In the genomic region with DNA sequence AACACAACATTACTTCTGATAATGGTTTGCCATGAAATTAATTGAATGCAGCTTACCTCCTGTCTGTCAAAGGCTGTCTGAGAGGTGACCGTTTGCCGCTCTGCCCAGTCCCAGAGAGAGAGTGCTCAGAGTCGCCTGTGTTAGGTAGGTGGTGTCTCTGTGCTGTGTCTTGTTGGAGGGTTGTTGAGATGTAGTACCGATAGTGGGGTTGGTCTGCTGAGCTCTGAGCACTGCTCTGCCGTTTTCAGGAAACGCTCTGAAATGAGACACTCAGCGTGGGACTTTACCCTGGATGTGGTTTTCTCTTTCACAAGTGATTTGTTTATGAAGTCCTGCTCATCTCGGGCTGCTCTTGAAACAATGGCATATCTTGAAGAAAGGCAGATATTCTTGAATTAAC, we compare ENCODE assay signal across 17 mouse cellular contexts. TPM values are rescaled to one million over a fixed set of nuclear protein-coding genes. Genes with fewer than 3 reads are reported as not detected.
A peak's percentile ranks its signal among the peaks of the same experiment; 100 is the strongest.
DNase-seq lines count a peak whose midpoint lies in the region; ATAC-seq and TF ChIP-seq lines count a peak whose summit lies in the region.
"Had no signal": no experiment of that assay in that cellular context is flagged by ENCODE, and none has a peak within 500 bp of the region (broad histone marks: within the 10 kb centered on the region; RNA-seq: fewer than 3 reads in every experiment).

A gene (minus strand): TSS at position 161 of the 400 bp plus-strand sequence.

- no peak for TF ChIP-seq EP300 in liver, postnatal 0 days (IDR thresholded peaks at IDR 0.05; ENCODE audit: low read depth)

- H3K36me3 ChIP-seq in liver, postnatal 0 days (replicated peaks; ENCODE audit: insufficient read depth, low read length), result peaks cover 21% of the 10 kb centered on the region

- 40% methylated on average over 8 of the region's 8 CpGs for WGBS in liver, postnatal 0 days (ENCODE audit: insufficient replicate concordance)

- no peak for TF ChIP-seq CTCF in liver, postnatal 0 days (IDR thresholded peaks at IDR 0.05; ENCODE audit: low read depth)

- H3K9me3 ChIP-seq in liver, postnatal 0 days (ENCODE audit: low read length), result no peaks in the 10 kb centered on the region
- H3K9me3 ChIP-seq: embryonic facial prominence, embryonic 10.5 days; hindbrain, embryonic 13.5 days had no signal

- no peak for ATAC-seq in liver, postnatal 0 days
- peak; percentile 74 for ATAC-seq in monocyte, adult 5-6 weeks (replicated peaks; ENCODE audit: insufficient number of reproducible peaks, low FRiP score, low TSS enrichment, poor library complexity, severe bottlenecking)
- ATAC-seq: Patski had no signal

- 0 out of 2 replicates have a peak, but pooled peaks cover 2% of the 10 kb centered on the region for H3K4me1 ChIP-seq in liver, postnatal 0 days (ENCODE audit: insufficient read depth)
- no peaks in the 10 kb centered on the region; the same call in 1 of the 2 replicates for H3K4me1 ChIP-seq in brown adipose tissue, adult 24 weeks (ENCODE audit: control insufficient read depth, insufficient read depth, insufficient read length, low read length)
- H3K4me1 ChIP-seq: embryonic facial prominence, embryonic 10.5 days had no signal

- 0 out of 2 replicates have a peak within 1 kb of the TSS, but pooled peaks have one; percentile 6 for H3K4me2 ChIP-seq in liver, postnatal 0 days (ENCODE audit: low read depth, low read length)
- H3K4me2 ChIP-seq: heart, embryonic 11.5 days; hindbrain, embryonic 13.5 days had no signal

- no peak within 1 kb of the TSS for H3K4me3 ChIP-seq in liver, postnatal 0 days (ENCODE audit: low read depth, low read length)
- H3K4me3 ChIP-seq in brown adipose tissue, adult 24 weeks (ENCODE audit: insufficient read depth, low read depth, low read length), result 0 out of 2 replicates have a peak within 1 kb of the TSS, but pooled peaks have one; percentile 14
- H3K4me3 ChIP-seq: embryonic facial prominence, embryonic 10.5 days; hindbrain, embryonic 13.5 days had no signal

- no peak for DNase-seq in liver, postnatal 0 days
- no peak for DNase-seq in liver
- peak; percentile 67 for DNase-seq in thymus, postnatal 14 days
- no peak for DNase-seq in yolk sac, embryonic 10.5 days (ENCODE audit: low spot score)
- no peak for DNase-seq in kidney, adult 8-10 months
- no peak for DNase-seq in retina, postnatal 1 day
- DNase-seq: adrenal gland, postnatal 25 days; cerebellum, adult 18-20 months; layer of hippocampus, postnatal 36 days had no signal

- no peak within 1 kb of the TSS for H3K9ac ChIP-seq in liver, postnatal 0 days (replicated peaks)
- H3K9ac ChIP-seq: hindbrain, embryonic 13.5 days had no signal

- peak within 1 kb of the TSS; percentile 74 for H3K27ac ChIP-seq in liver, postnatal 0 days (ENCODE audit: low read depth)
- peak within 1 kb of the TSS; percentile 25; the same call in 1 of the 2 replicates for H3K27ac ChIP-seq in brown adipose tissue, adult 24 weeks (replicated peaks; ENCODE audit: low read depth, low read length)
- H3K27ac ChIP-seq: embryonic facial prominence, embryonic 10.5 days; hindbrain, embryonic 13.5 days; kidney, postnatal 0 days had no signal

- no peaks in the 10 kb centered on the region for H3K27me3 ChIP-seq in liver, postnatal 0 days (ENCODE audit: insufficient read depth, low read length)
- H3K27me3 ChIP-seq: hindbrain, embryonic 13.5 days; Patski had no signal

RNA-seq across cellular contexts. Expression of the gene that starts here (rescaled TPM):
- 0.78 and 0.81 TPM in 2 replicates for polyA plus RNA-seq in liver, postnatal 0 days (2015; fragmentation: Nextera tagmentation; extraction: Ambion mirVana)
- not detected in 2 replicates for polyA plus RNA-seq in brown adipose tissue, adult 24 weeks (2012; ENCODE audit: insufficient read depth, insufficient read length, missing spikeins)
- 31.4 to 45.9 TPM (median 34.6 TPM) in 3 replicates for total RNA-seq in monocyte, adult 5-6 weeks (2017)
- total RNA-seq: layer of hippocampus, postnatal 36 days had no signal
- polyA plus RNA-seq: limb, embryonic 14.5 days had no signal
